Mouse (Mus musculus) liver, adult 2 months (tissue): ENCODE data around the gene Bpifb9b.

Source experiments
- CTCF ChIP-seq: fragments of 200-500 bp; IDR thresholded peaks from 2 replicates; pipeline ENCODE4 v1.5.1; 2011; ENCODE audit warnings: low read depth, low read length, control low read depth
- POLR2A ChIP-seq: fragments of 200-500 bp; IDR thresholded peaks from 2 replicates; pipeline ENCODE4 v1.6.1; 2011; ENCODE audit warnings: low read length, control low read depth; ENCODE audit not compliant: insufficient read depth; ENCODE audit errors: extremely low read depth

DNA sequence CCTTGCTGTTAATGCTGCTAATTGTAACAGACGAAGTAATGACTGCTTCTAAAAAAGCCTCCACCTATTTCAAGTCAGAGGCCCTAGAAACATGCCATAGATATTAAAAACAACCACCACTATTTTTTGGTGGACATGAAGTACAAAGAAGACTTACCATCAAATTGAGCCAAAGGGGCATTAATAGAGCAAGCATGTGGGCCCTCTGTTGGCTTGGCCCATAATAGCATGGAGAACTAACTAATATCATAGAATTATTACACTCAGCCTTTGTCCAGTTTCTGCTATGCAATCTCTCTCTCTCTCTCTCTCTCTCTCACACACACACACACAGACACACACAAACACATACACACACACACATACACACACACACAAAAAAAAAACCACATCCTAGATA, 14.2 kb upstream of the Bpifb9b start:
- no peak for TF ChIP-seq CTCF
- no peak for TF ChIP-seq POLR2A
